Mouse (Mus musculus): ENCODE measurements at regions not wholly inside any gene's neighbourhood (a gene's known extent, or its start where the extent isn't known, plus 50 kb on each side); places are given as distances from the start of the nearest gene placed in this dataset.

GRCm38 (mm10) chr1:55983522-55984066 is 577.9 kb downstream of the Plcl1 start:
- no peak for DNase-seq (ENCODE audit: low spot score in 2 of 2)

- DNase-seq (ENCODE audit: low spot score in 2 of 2), result no peak
Measured at GRCm38 (mm10) chr1:55997074-55997473, 591.4 kb downstream of the Plcl1 start.
